Mouse (Mus musculus) NIH3T3 (cell line): Measurements from ENCODE around the gene Rhox4f.
"Not testable (repeated sequence)": the region's sequence is repeated elsewhere in the genome, so short reads cannot be mapped to it uniquely, and the experiment has no call there.

Experiments used
- DNase-seq: peaks from one replicate; pipeline ENCODE4 v3.0.0-alpha.2; 2012; ENCODE audit warnings: low read depth

Gene Rhox4f

GRCm38 (mm10) chrX:37607604-37608003 lies at the start of gene Rhox4f:
TSS of gene Rhox4f (minus strand) at chrX:37607704.
- DNase-seq, result not testable (repeated sequence)

- DNase-seq, result not testable (repeated sequence)
These were observed 43.7 kb upstream of the Rhox4f start, which contains the start of gene Rhox4g for GRCm38 (mm10) chrX:37651227-37651626. TSS of gene Rhox4g (minus strand) at chrX:37651327.

- DNase-seq, result not testable (repeated sequence)
These were observed 35.9 kb upstream of the Rhox4f start, which contains the start of gene Rhox2g for GRCm38 (mm10) chrX:37643370-37643769. TSS of gene Rhox2g (minus strand) at chrX:37643470.

- DNase-seq, result not testable (repeated sequence)
These were observed 21.0 kb upstream of the Rhox4f start, which contains the start of gene Rhox3g for GRCm38 (mm10) chrX:37628512-37628911. TSS of gene Rhox3g (minus strand) at chrX:37628612.

DNA sequence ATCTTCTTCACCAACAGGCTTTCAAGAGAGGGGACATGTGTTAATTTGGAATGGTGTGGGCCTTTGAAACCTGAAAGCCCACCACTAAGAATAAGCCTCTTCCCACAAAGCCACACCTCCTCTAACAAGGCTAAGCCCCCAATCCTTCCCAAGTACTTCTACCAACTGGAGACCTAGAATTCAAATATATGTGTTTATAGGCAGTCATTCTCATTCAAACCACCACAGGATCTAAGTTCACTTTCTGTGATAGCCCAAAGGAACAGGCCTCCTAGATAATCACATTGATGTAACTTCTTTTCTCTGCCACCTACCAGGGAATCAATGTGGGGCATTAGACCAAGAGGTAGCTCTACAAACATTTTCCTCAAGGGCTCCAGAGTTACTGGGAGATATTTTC lies 26.8 kb downstream of the Rhox4f start, which contains the start of gene Rhox3f:
TSS of gene Rhox3f (plus strand) at position 301 of the 400 bp plus-strand sequence.
- not testable (repeated sequence) for DNase-seq

- peak; percentile 6 for DNase-seq
These were observed 34.9 kb downstream of the Rhox4f start for GRCm38 (mm10) chrX:37572638-37573037.

DNA sequence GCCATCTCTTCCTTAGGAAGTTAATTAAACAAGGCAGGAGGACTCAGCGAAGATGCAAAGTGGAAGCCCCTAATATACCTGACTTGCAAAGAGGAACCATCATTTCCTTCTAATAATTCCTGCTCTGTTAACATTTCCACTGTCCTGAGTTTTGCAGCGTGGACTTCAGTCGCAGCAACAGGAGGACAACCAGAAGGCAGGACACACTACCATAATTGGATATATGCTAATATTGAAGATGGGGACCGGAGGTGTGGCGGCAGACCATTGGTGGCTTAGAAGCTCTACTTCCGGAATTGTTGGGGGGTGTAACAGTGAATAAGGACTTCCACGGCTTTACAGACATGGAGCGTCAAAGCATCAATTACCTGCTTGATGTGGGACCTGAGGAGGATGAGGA lies 36.4 kb downstream of the Rhox4f start, which contains the start of gene Rhox2f:
TSS of gene Rhox2f (plus strand) at position 301 of the 400 bp plus-strand sequence.
- not testable (repeated sequence) for DNase-seq

- DNase-seq, result not testable (repeated sequence)
These were observed 50.4 kb downstream of the Rhox4f start, which contains the start of gene Rhox4e for GRCm38 (mm10) chrX:37557112-37557511. TSS of gene Rhox4e (plus strand) at chrX:37557412.
